Mouse (Mus musculus): Measurements from ENCODE around the gene Hnrnpf.

Gene Hnrnpf

DNA sequence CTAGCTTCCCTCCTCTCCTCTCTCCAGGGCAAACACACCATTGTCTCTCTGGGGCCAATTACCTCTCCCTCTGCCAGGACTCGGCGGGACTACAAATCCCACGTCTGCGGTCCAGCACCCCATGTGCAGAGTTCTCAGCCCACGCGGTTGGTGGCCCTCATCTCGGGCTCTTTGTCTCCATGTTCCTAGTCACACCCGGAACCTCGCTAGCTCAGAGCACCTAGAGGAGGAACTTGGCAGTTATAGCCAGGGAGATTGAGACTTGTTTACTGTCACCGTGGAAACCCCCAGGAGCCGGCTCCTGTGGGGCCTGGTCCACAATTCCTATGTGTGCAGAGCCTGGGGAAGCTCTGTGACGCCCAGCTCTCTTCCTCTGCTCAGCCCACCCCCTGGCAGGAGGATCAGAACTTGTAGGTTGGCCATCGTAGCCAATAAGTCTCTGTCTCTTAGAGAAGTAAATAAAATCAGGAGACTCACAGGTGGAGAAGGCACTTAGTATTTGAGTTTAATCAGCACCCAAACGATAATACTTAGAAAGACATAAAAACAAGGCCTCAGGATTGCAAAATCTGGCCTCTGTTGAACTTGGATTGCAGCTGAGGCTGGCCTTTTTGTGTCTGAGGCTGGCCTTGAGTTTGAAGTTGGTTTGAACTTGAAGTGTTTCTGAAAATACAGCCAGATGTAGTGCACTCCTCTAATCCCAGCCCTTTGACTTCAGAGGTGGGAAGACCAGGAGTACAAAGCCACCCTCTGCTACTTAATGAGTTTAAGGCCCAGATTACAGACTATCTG, 8.6 kb upstream of the Hnrnpf start:
- in situ Hi-C loops (cut with MseI, MboI) = no loop called here

- in situ Hi-C loops (cut with MseI, MboI) = no loop called here
Measured at GRCm38 (mm10) chr6:117892386-117892785, 7.7 kb upstream of the Hnrnpf start.

DNA sequence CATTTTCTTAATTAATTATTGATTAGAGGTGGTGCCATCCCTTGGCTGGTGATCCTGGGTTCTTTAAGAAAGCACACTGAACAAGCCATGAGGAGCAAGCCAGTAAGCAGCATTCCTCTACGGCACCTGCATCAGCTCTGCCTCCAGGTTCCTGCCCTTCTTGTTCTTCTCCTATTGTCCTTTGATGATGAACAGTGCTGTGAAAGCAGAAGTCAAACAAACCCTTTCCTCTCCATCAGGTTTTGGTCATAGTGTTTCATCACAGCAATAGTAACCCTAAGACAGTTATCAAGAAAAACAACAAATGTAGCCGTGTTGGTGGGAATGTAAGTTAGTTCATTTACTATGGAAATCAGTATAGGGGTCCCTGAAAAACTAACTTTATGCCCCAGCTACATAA, 6.7 kb upstream of the Hnrnpf start:
- in situ Hi-C loops (cut with MseI, MboI) = no loop called here

DNA sequence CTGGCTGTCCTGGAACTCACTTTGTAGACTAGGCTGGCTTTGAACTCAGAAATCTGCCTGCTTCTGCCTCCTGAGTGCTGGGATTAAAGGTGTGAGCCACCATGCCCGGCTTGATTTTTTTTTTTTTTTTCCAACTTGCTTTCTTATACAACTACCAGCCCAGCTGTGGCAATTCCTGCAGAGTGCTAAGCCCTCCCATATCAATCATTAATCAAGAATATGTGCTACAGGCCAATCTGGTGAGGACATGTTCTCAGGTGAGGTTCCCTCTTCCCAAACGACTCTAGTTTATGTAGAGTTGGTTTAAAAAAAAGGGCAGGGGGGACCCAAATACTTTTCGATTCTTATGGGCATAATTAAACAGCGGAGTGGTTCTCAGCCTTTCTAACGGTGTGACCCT, 2.3 kb upstream of the Hnrnpf start:
- in situ Hi-C loops (cut with MseI, MboI) = no loop called here

GRCm38 (mm10) chr6:117901510-117902402, 1.6 kb downstream of the Hnrnpf start:
- in situ Hi-C loops (cut with MseI, MboI) = no loop called here

DNA sequence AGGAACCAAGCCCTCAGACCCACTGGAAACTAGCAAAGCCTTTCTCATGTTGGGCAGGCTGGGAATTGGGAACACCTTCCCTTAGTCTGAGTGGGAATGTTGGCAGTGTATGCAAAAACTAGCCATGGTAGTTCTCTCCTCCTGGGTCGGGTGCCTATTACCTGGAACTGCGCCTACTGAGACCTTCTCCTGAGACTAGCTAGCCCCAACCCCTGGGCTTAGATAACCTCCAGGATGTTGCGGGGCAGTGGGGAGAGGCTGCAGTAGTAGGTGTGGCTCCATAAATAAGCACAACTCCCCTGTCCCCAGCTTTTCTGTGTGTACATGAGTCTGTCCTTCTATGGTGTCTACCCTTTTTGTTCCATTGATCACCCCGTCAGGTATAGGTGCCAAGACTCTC, 2.4 kb downstream of the Hnrnpf start:
- in situ Hi-C loops (cut with MseI, MboI) = no loop called here

DNA sequence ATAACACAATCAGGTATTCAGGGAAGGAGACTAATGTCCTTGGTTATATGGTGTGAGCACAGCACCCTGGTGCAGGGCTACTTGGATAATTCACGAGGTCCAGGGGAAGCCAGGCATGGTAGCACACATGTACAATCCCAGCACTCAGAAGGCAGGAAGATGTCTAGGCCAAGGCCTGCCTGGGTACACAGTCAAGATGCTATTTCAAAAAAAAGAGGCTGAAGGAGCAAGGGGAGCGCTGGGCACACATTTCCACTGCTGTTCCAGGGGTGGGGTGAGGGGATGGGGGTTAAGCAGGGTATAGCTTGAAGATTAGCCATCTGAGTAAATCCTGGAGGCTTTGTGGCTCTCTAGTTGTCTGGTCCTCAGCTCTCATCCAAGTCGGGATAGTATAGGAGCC, 3.7 kb downstream of the Hnrnpf start:
- in situ Hi-C loops (cut with MseI, MboI) = no loop called here

- in situ Hi-C loops (cut with MseI, MboI) = no loop called here
Measured at GRCm38 (mm10) chr6:117905260-117905930, 5.3 kb downstream of the Hnrnpf start.

- in situ Hi-C loops (cut with MseI, MboI) = no loop called here
Measured at GRCm38 (mm10) chr6:117906015-117906531, 5.9 kb downstream of the Hnrnpf start.

GRCm38 (mm10) chr6:117906590-117907271, 6.6 kb downstream of the Hnrnpf start:
- in situ Hi-C loops (cut with MseI, MboI) = no loop called here

DNA sequence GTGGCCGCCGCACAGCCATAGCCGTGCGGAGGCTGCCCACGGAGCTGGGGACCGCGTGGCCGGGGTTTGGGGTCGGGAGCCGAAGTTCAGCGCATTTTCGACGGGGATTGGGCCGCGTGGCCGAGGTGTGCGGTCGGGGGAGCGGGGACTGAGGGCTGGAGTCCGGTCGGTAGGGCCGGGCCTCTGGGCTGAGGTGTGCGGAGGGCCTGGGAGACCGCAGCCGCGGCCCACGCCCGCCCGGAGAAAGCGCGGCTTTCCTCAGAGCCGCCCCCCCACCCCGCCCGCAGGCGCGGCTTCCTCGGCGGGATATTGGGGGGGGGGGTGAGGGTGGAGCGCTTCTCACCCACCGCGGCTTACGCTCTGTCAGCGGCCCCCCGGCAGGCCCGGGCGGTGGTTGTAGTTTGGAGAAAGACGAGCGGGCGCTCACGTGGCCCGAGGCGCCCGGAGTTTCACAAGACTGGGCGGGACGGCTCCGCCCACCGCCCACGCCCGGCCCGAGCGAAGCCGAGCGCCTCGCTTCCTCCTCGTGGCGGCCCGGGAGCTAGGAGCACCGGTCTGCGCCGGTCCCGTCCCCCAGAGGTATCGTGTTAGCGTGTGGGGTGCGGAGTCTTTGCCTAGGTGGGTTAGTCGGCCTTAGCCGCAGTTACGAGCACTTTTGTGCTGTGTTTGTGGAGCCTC, 7.3 kb downstream of the Hnrnpf start:
- in situ Hi-C loops (cut with MseI, MboI) = no loop called here

DNA sequence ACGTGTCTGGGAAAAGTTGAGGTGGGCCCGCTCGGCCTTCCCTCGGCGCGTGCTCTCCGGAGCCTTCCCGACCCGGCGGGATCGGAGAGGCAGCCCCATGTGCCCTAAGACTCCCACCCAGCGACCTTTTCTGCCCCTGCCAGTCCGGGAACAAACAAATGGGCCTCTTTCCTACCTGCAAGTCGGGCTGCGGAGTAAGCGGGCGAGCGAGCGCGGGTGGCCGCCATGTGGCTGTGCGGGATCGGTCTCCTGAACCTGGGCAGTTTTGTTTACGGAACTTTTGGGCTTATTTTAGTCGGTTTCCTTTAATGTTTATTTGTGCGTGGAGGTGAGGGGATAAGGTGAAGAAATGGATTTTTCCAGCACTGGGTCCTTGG, 7.8 kb downstream of the Hnrnpf start:
- in situ Hi-C loops (cut with MseI, MboI) = no loop called here

GRCm38 (mm10) chr6:117908424-117908900, 8.3 kb downstream of the Hnrnpf start:
- in situ Hi-C loops (cut with MseI, MboI) = no loop called here

GRCm38 (mm10) chr6:117910120-117910661, 10.1 kb downstream of the Hnrnpf start:
- in situ Hi-C loops (cut with MseI, MboI) = no loop called here

DNA sequence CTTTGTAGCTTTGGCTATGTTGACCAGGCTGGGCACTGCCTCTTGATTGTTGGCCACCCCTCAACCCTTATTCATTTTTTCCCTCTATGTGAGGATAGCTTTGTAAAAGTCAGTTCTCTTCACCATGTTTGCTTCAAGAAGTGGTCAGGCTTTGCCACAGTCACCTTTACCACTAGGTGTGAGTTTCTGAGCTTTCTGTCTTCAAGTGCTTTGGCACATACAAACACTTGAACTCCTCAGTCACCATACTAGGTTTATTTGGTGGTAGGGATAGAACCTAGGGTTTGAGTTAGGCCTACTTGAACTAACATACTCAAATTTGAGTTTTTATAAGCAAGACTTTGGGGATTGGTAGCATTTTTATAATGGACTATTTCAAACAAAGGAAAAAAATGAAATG, 14.4 kb downstream of the Hnrnpf start:
- in situ Hi-C loops (cut with MseI, MboI) = no loop called here

DNA sequence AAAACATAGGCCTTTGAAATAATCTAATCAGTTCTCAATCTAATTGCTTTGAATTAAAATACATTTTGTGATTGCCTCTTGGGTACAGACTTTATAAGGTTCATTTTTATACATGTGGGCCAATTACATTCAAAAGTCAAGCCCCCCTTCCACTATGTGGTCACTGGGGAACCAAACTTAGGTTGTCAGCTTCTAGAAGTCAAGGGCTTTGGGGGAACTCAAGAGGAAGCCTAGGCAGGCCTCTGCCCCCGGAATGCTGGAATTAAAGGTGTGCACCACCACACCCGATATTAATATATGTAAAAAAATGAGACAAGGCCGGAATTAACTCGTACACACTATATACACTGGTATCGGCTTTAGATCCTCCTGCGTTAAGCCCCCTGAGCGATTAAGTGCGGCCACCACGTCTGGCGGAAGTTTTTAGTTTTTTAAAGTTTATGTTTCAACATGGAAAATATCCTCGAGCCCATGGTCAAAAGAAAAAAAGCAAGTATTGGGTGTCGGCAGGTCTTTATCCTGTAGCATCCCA, 16.1 kb downstream of the Hnrnpf start:
- in situ Hi-C loops (cut with MseI, MboI) = no loop called here

DNA sequence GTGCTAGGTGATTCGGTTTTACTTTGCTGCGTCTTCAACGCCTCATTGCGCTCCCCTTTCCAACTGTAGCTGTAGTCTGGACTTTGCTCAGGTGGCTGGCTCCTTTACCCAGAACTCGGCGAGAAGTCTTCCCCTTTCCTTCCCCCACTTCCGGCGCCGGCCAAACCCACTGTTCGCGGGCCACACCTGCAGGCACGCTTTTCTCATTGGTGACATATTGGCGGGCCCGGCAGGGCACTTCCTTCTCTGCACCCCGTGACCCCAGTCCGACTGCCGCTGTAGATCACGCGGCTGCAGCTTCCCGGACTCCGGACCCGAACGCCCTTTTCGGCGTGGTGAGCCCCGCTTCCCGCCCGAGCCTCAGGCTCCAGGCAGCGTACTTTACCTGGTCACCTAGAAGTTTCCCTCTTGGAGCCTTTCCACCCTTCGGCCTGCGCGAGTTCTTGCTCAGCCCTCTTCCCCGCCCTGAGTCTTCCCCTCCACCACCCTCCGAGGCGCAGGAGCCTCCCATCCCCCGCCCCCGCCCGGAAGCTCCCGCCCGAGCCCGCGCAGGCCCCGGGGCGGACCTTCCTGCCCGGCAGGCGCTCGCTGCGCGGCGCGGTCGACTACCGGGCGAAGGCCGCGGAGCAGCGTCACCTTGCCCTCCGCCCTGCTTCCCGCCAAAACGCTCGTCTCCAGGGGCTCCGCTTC, 16.8 kb downstream of the Hnrnpf start:
- in situ Hi-C loops (cut with MseI, MboI) = no loop called here

GRCm38 (mm10) chr6:117917576-117917975, 17.5 kb downstream of the Hnrnpf start:
- in situ Hi-C loops (cut with MseI, MboI) = no loop called here

DNA sequence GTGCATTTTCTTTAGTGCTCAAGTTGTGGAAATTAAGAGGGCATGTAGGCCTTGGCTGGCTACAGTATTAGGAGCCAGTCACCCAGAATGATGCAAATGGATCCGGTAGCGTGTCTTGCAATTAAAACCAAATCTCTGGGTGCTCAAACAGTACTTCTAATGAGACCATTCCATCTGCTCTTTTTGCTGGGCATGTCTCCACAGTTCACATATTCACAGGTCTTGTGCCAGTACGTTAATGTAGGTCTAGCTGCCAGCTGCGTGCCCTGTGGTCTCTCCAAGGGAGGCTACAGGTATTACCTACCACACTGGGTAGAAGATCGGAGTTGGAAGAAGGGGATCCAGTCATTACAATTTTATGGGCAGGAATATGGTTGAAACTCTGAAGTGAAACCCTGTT, 17.9 kb downstream of the Hnrnpf start:
- in situ Hi-C loops (cut with MseI, MboI) = no loop called here
